Mouse (Mus musculus): ENCODE measurements around the gene Zbtb16. TPM values are rescaled to one million over a fixed set of nuclear protein-coding genes. Genes with fewer than 3 reads are reported as not detected.

Zbtb16 gene
- polyA plus RNA-seq, 1 experiment from 2014 or later, result 6.3 TPM

GRCm38 (mm10) chr9:48823319-48823705 is 12.7 kb downstream of the Zbtb16 start:
- 0 out of 2 replicates have a peak, but pooled peaks cover 10% of the 10 kb centered on the region for H3K27me3 ChIP-seq
- 41% methylated on average over 7 of the region's 7 CpGs for WGBS
- no peak overlapping the region for H3K4me3 ChIP-seq
- no peaks in the 10 kb centered on the region for H3K9me3 ChIP-seq
- no peak for ATAC-seq (ENCODE audit: low FRiP score)
- H3K4me2 ChIP-seq, result no peak overlapping the region
- no peak overlapping the region for H3K9ac ChIP-seq
- H3K36me3 ChIP-seq, result no peaks in the 10 kb centered on the region
- H3K27ac ChIP-seq, result no peak overlapping the region
- H3K4me1 ChIP-seq (replicated peaks), result peaks cover 30% of the 10 kb centered on the region

GRCm38 (mm10) chr9:48822586-48823318 is 13.3 kb downstream of the Zbtb16 start:
- Histone ChIP-seq H3K4me2 (no peak overlapping the region), H3K4me3 (no peak overlapping the region), H3K4me1 (replicated peaks) (peaks cover 30% of the 10 kb centered on the region), H3K27ac (no peak overlapping the region), H3K9ac (no peak overlapping the region), H3K27me3 (0 out of 2 replicates have a peak, but pooled peaks cover 10% of the 10 kb centered on the region), H3K9me3 (no peaks in the 10 kb centered on the region), H3K36me3 (no peaks in the 10 kb centered on the region)
- ATAC-seq (ENCODE audit: low FRiP score), result no peak
- 47% methylated on average over 18 of the region's 18 CpGs for WGBS

- Histone ChIP-seq H3K4me3 (no peak overlapping the region), H3K9me3 (no peaks in the 10 kb centered on the region), H3K27ac (no peak overlapping the region), H3K4me2 (no peak overlapping the region), H3K27me3 (0 out of 2 replicates have a peak, but pooled peaks cover 10% of the 10 kb centered on the region), H3K4me1 (replicated peaks) (peaks cover 32% of the 10 kb centered on the region), H3K9ac (no peak overlapping the region), H3K36me3 (no peaks in the 10 kb centered on the region)
- 71% methylated on average over 15 of the region's 15 CpGs for WGBS
- no peak for ATAC-seq (ENCODE audit: low FRiP score)
Observed at GRCm38 (mm10) chr9:48821916-48822585, 14.0 kb downstream of the Zbtb16 start.

- H3K9me3 ChIP-seq, result no peaks in the 10 kb centered on the region
- no peak for ATAC-seq (ENCODE audit: low FRiP score)
- no peak overlapping the region for H3K27ac ChIP-seq
- H3K4me1 ChIP-seq (replicated peaks), result peaks cover 32% of the 10 kb centered on the region
- no peak overlapping the region for H3K4me3 ChIP-seq
- no peak overlapping the region for H3K9ac ChIP-seq
- no peak overlapping the region for H3K4me2 ChIP-seq
- 88% methylated on average over 9 of the region's 9 CpGs for WGBS
- no peaks in the 10 kb centered on the region for H3K36me3 ChIP-seq
- H3K27me3 ChIP-seq, result 0 out of 2 replicates have a peak, but pooled peaks cover 10% of the 10 kb centered on the region
Observed at GRCm38 (mm10) chr9:48821431-48821830, 14.6 kb downstream of the Zbtb16 start.

- Histone ChIP-seq H3K4me2 (no peak overlapping the region), H3K27ac (no peak overlapping the region), H3K36me3 (no peaks in the 10 kb centered on the region), H3K9me3 (no peaks in the 10 kb centered on the region), H3K4me1 (replicated peaks) (peaks cover 32% of the 10 kb centered on the region), H3K27me3 (0 out of 2 replicates have a peak, but pooled peaks cover 10% of the 10 kb centered on the region), H3K9ac (no peak overlapping the region), H3K4me3 (no peak overlapping the region)
- ATAC-seq (ENCODE audit: low FRiP score), result no peak
- 35% methylated on average over 3 of the region's 3 CpGs for WGBS
Observed at GRCm38 (mm10) chr9:48820791-48821190, 15.2 kb downstream of the Zbtb16 start.

- H3K27ac ChIP-seq, result no peak overlapping the region
Observed at GRCm38 (mm10) chr9:48819695-48820094, 16.3 kb downstream of the Zbtb16 start.

GRCm38 (mm10) chr9:48819137-48819536 is 16.9 kb downstream of the Zbtb16 start:
- Histone ChIP-seq H3K27me3 (0 out of 2 replicates have a peak, but pooled peaks cover 4% of the 10 kb centered on the region), H3K27ac (no peak overlapping the region), H3K4me3 (no peak overlapping the region), H3K9me3 (no peaks in the 10 kb centered on the region), H3K4me1 (replicated peaks) (peaks cover 41% of the 10 kb centered on the region), H3K36me3 (no peaks in the 10 kb centered on the region), H3K4me2 (no peak overlapping the region), H3K9ac (no peak overlapping the region)
- 89% methylated on average over 3 of the region's 3 CpGs for WGBS
- ATAC-seq (ENCODE audit: low FRiP score), result no peak

More at GRCm38 (mm10) chr9:48819695-48820094, 16.3 kb downstream of the Zbtb16 start:
- Histone ChIP-seq H3K27me3 (0 out of 2 replicates have a peak, but pooled peaks cover 9% of the 10 kb centered on the region), H3K9ac (no peak overlapping the region), H3K4me2 (no peak overlapping the region), H3K4me3 (no peak overlapping the region), H3K4me1 (replicated peaks) (peaks cover 35% of the 10 kb centered on the region), H3K9me3 (no peaks in the 10 kb centered on the region), H3K36me3 (no peaks in the 10 kb centered on the region)
- WGBS, result 88% methylated on average over 10 of the region's 10 CpGs
- no peak for ATAC-seq (ENCODE audit: low FRiP score)

GRCm38 (mm10) chr9:48817907-48818306 is 18.1 kb downstream of the Zbtb16 start:
- no peak for ATAC-seq (ENCODE audit: low FRiP score)
- no peak overlapping the region for H3K4me2 ChIP-seq
- 85% methylated on average over 4 of the region's 4 CpGs for WGBS
- no peak overlapping the region for H3K27ac ChIP-seq
- H3K4me3 ChIP-seq, result no peak overlapping the region
- H3K27me3 ChIP-seq, result no peaks in the 10 kb centered on the region
- H3K9me3 ChIP-seq, result no peaks in the 10 kb centered on the region
- H3K36me3 ChIP-seq, result no peaks in the 10 kb centered on the region
- H3K9ac ChIP-seq, result no peak overlapping the region
- H3K4me1 ChIP-seq (replicated peaks), result peaks cover 35% of the 10 kb centered on the region

GRCm38 (mm10) chr9:48817399-48817793 is 18.6 kb downstream of the Zbtb16 start:
- H3K9ac ChIP-seq, result no peak overlapping the region
- H3K27ac ChIP-seq, result no peak overlapping the region
- H3K27me3 ChIP-seq, result no peaks in the 10 kb centered on the region
- H3K4me2 ChIP-seq, result no peak overlapping the region
- ATAC-seq (ENCODE audit: low FRiP score), result no peak
- H3K4me1 ChIP-seq (replicated peaks), result peaks cover 30% of the 10 kb centered on the region
- no peak overlapping the region for H3K4me3 ChIP-seq
- WGBS, result 79% methylated on average over 7 of the region's 7 CpGs
- H3K36me3 ChIP-seq, result no peaks in the 10 kb centered on the region
- H3K9me3 ChIP-seq, result no peaks in the 10 kb centered on the region

GRCm38 (mm10) chr9:48816678-48817398 is 19.2 kb downstream of the Zbtb16 start:
- Histone ChIP-seq H3K9me3 (no peaks in the 10 kb centered on the region), H3K4me2 (no peak overlapping the region), H3K27ac (no peak overlapping the region), H3K4me1 (replicated peaks) (peaks cover 28% of the 10 kb centered on the region), H3K36me3 (no peaks in the 10 kb centered on the region), H3K4me3 (no peak overlapping the region), H3K9ac (no peak overlapping the region), H3K27me3 (no peaks in the 10 kb centered on the region)
- ATAC-seq (ENCODE audit: low FRiP score), result no peak
- 63% methylated on average over 10 of the region's 10 CpGs for WGBS

GRCm38 (mm10) chr9:48816157-48816556 is 19.9 kb downstream of the Zbtb16 start:
- 95% methylated on average over 9 of the region's 9 CpGs for WGBS
- peaks cover 24% of the 10 kb centered on the region for H3K4me1 ChIP-seq (replicated peaks)
- no peaks in the 10 kb centered on the region for H3K36me3 ChIP-seq
- H3K9me3 ChIP-seq, result no peaks in the 10 kb centered on the region
- H3K27ac ChIP-seq, result no peak overlapping the region
- H3K4me2 ChIP-seq, result no peak overlapping the region
- no peak overlapping the region for H3K9ac ChIP-seq
- no peak overlapping the region for H3K4me3 ChIP-seq
- no peak for ATAC-seq (ENCODE audit: low FRiP score)
- H3K27me3 ChIP-seq, result no peaks in the 10 kb centered on the region

GRCm38 (mm10) chr9:48814881-48815495 is 21.0 kb downstream of the Zbtb16 start:
- Histone ChIP-seq H3K27me3 (no peaks in the 10 kb centered on the region), H3K9ac (no peak overlapping the region), H3K27ac (no peak overlapping the region), H3K4me1 (replicated peaks) (peaks cover 16% of the 10 kb centered on the region), H3K4me3 (no peak overlapping the region), H3K9me3 (no peaks in the 10 kb centered on the region), H3K36me3 (no peaks in the 10 kb centered on the region), H3K4me2 (no peak overlapping the region)
- ATAC-seq (ENCODE audit: low FRiP score), result no peak
- 91% methylated on average over 12 of the region's 12 CpGs for WGBS

Measured in hindbrain, embryonic 13.5 days (tissue).